Mouse (Mus musculus): ENCODE results near the gene Uts2.
A peak's percentile ranks its signal among the peaks of the same experiment; 100 is the strongest.

Uts2 gene

GRCm38 (mm10) chr4:150996797-150997196 is at the start of gene Uts2:
TSS of gene Uts2 (plus strand) at chr4:150997097.
- no peak for DNase-seq (ENCODE audit: low read depth, low spot score)

- DNase-seq (ENCODE audit: low read depth, low spot score), result no peak
These were observed 45.9 kb upstream of the Uts2 start for GRCm38 (mm10) chr4:150950972-150951371.

GRCm38 (mm10) chr4:150956369-150957105 is 40.4 kb upstream of the Uts2 start:
- no peak for DNase-seq (ENCODE audit: low read depth, low spot score)

- no peak for DNase-seq (ENCODE audit: low read depth, low spot score)
These were observed 39.8 kb upstream of the Uts2 start for GRCm38 (mm10) chr4:150957106-150957458.

GRCm38 (mm10) chr4:150958536-150958935 is 38.4 kb upstream of the Uts2 start:
- DNase-seq (ENCODE audit: low read depth, low spot score), result no peak

GRCm38 (mm10) chr4:150962231-150962630 is 34.7 kb upstream of the Uts2 start:
- no peak for DNase-seq (ENCODE audit: low read depth, low spot score)

- DNase-seq (ENCODE audit: low read depth, low spot score), result no peak
These were observed 33.2 kb upstream of the Uts2 start for GRCm38 (mm10) chr4:150963711-150964110.

- DNase-seq (ENCODE audit: low read depth, low spot score), result peak; percentile 58
These were observed 32.0 kb upstream of the Uts2 start for GRCm38 (mm10) chr4:150964635-150965554.

GRCm38 (mm10) chr4:150965555-150965951 is 31.3 kb upstream of the Uts2 start:
- no peak for DNase-seq (ENCODE audit: low read depth, low spot score)

- DNase-seq (ENCODE audit: low read depth, low spot score), result no peak
These were observed 30.3 kb upstream of the Uts2 start for GRCm38 (mm10) chr4:150966556-150966955.

GRCm38 (mm10) chr4:150968956-150969355 is 27.9 kb upstream of the Uts2 start:
- no peak for DNase-seq (ENCODE audit: low read depth, low spot score)

- DNase-seq (ENCODE audit: low read depth, low spot score), result no peak
These were observed 23.6 kb upstream of the Uts2 start for GRCm38 (mm10) chr4:150973264-150973663.

- no peak for DNase-seq (ENCODE audit: low read depth, low spot score)
These were observed 21.8 kb upstream of the Uts2 start for GRCm38 (mm10) chr4:150975145-150975544.

- DNase-seq (ENCODE audit: low read depth, low spot score), result no peak
These were observed 18.6 kb upstream of the Uts2 start for GRCm38 (mm10) chr4:150978156-150978910.

- no peak for DNase-seq (ENCODE audit: low read depth, low spot score)
These were observed 17.4 kb upstream of the Uts2 start for GRCm38 (mm10) chr4:150979455-150979854.

- no peak for DNase-seq (ENCODE audit: low read depth, low spot score)
These were observed 16.7 kb upstream of the Uts2 start for GRCm38 (mm10) chr4:150980153-150980552.

GRCm38 (mm10) chr4:150990148-150990547 is 6.7 kb upstream of the Uts2 start:
- peak; percentile 46 for DNase-seq (ENCODE audit: low read depth, low spot score)

GRCm38 (mm10) chr4:150998626-150999025 is 1.7 kb downstream of the Uts2 start:
- DNase-seq (ENCODE audit: low read depth, low spot score), result no peak

- no peak for DNase-seq (ENCODE audit: low read depth, low spot score)
These were observed 4.5 kb downstream of the Uts2 start for GRCm38 (mm10) chr4:151001397-151001796.

GRCm38 (mm10) chr4:151005656-151006318 is 8.9 kb downstream of the Uts2 start:
- DNase-seq (ENCODE audit: low read depth, low spot score), result no peak

- DNase-seq (ENCODE audit: low read depth, low spot score), result peak; percentile 24
These were observed 10.0 kb downstream of the Uts2 start for GRCm38 (mm10) chr4:151006945-151007344.

Data from WW6 (cell line).